Mouse (Mus musculus): ENCODE results near the gene 5730596B20Rik.

5730596B20Rik gene

DNA sequence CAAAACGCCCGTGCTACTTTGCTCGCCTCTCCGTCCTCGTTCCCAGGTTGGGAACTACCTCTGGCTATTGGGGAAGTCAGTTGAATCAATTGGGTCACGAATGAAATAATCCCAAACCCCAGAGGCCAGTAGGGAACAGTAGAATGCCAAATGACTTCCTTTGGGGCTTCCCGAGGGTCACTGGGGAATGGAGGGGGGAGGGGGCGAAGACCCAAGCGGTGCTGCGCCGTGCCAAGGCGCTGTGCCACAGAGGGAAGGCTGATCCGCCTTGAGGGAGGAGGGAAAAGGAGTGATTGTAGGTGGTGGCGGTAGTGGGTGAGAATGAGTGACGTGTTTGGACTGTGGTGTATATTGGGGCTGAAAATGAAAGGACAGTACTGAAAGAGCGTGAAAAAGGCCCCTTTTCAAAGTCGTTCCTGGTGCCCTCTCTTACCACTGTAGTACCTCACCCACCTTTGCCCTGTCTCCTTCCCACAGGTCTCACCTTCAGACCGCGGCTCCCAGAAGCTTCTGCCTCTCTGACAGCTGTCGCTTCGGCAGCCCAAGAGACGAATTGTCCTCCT lies 35.3 kb downstream of the 5730596B20Rik start:
- no peak for DNase-seq (ENCODE audit: low spot score in 2 of 2)

DNA sequence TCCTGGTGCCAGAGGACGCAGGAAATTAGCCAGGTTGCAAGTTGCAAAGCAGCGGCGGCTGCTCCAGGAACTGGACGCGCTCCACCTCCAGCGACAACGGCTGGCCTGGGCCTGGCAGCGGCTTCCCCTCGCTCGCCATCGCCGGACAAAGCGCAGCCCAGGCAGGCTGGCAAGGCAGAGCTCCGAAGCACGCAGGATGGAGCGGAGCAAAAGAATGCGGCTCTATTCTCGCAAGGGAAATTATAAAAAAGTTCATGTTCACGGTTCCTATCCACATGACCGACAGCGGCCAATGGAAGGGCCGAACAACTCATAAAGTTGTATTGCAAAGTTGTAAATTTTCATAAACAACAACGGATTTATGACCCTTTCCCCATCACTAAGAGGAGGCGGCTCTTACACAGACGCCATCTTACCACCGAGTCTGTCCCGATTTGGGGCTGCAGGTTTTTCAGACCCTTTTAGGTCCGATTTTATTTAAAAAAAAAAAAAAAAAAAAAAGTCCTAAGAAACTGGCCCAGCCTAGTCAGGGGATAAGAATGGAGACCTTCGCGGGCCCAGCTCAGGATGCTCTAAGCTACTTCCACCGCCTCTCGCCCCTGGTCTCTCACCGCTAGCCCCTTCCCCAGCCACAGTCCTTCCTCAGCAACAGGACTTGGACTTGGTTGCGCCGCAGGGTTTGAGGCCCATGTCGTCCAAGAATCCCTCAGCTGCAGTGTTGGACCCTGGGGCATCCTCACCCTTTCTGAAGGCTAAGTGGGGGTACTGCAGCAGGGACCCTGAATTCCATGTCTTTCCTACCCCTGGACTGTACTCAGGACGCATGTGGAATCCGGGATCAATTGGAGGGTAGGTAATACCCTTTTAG lies 36.1 kb downstream of the 5730596B20Rik start, which contains the start of the genes Hoxa3 and Gm28308:
Hoxa3 (minus strand) TSS at position 218 of the 868 bp plus-strand sequence.
Gm28308 (minus strand) TSS at position 221 of the 868 bp plus-strand sequence.
- DNase-seq (ENCODE audit: low spot score in 2 of 2), result no peak

DNA sequence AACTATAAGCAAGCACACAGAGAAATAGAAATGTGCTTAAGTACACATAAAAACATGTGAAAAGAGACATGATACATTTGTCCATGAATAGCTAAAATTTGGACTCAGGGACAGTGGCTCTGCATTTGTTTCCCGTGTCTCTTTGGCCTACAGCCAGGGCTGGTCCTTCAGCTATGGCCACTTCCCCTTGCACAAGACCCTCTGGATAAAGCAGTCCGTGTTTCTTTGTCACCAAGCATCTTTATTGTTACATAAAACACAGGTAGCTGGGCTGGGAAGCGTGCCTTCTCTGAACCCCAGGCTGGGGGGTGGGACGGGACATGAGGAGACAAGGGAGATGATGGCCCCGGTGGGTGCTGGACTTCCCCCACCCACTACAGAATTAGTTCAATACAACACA lies 37.0 kb downstream of the 5730596B20Rik start:
- no peak for DNase-seq (ENCODE audit: low spot score in 2 of 2)

DNA sequence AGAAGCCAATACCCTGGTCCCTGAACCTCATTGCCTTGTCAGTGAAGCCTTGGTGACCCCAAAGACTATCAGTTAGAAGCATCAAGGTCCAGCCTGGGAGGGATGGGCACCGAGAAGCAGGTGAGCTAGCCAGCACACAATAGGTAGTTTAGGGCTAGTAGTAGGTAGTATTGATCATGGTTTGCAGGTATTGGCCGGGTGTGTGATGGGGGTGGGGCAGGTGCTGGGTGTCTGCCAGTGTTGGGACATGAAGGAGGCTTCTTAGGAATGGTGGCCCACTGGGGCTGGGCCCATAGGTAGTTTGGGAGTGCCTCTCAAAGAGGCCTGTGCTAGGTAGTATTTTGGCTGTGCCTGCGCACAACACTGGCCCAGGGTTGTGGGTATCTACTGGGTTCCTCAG lies 37.8 kb downstream of the 5730596B20Rik start:
- DNase-seq (ENCODE audit: low spot score in 2 of 2), result no peak

DNA sequence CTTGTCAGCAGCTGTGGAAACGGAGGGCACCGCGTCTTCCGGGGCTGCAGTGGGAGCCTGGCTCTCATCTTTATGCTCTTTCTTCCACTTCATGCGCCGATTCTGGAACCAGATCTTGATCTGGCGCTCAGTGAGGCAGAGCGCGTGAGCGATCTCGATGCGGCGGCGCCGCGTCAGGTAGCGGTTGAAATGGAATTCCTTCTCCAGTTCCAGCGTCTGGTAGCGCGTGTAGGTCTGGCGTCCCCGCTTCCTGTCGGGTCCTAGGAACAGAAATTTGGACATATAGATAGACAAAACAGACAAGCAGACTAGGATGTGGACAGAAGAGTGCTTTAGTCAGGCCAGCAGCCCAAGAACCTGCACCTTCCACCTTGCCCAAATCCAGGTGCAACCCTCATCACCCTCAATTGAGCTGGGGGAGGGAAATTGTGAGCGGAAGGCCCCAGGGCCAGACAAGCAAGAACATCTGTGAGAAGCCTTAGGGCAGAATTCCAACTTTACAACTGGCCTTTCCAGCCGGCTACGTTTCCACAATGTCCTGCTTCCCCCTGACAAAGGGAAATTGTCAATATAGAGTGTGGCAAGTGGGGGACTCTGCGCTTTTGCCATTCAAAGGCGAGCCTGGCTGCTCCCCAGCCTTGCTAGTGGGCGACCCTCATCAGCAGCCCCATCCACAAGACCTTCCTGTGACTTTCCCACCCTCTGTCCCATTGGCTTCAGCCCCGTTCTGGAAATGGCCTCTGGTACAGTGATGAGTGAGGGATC lies 38.7 kb downstream of the 5730596B20Rik start:
- DNase-seq (ENCODE audit: low spot score in 2 of 2), result no peak

DNA sequence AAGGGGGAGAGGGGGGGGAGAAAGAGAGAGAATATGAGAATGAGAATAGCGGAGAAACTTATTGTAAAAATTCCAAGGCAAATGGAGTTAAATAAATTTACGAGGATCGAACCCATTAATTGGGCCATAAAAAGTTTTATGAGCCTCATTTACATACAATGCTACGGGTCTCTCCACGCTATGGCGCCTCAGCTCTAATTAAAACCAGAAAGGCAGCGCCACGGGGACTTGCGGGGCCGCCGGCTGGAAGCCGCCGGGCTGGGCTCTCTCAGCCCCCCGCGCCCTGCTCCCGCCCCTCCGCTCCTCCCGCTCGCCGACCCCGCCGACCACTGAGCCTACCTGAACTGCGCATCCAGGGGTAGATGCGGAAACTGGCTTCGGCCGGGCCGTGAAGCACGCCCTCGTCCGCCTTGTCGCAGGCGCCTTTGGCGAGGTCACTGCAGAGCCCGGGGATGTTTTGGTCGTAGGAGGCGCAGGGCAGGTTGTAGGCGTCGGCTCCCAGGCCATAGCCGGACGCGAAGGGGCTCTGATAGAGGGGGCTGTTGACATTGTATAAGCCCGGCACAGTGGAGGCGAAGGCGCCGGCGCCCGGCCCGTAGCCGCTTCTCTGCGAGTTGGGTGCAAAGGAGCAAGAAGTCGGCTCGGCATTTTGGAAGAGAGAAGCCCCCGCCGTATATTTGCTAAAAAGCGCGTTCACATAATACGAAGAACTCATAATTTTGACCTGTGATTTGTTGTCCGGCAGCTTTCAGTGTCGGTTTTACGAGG lies 39.6 kb downstream of the 5730596B20Rik start:
- no peak for DNase-seq (ENCODE audit: low spot score in 2 of 2)

DNA sequence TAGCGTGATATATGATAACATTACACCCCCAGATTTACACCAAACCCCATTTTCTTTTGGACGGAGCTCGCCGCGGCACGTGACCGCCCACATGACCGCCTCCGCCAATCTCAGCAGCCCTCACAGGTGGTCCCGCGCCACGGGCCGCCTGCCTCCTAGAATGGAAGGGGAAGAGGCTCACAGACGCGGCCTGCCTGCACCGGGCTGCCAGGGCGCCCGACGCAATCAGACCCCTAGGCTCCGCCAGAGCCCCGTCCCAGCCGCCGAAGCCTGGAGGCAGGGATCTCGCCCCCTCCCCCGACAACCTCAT lies 40.1 kb downstream of the 5730596B20Rik start:
- DNase-seq (ENCODE audit: low spot score in 2 of 2), result no peak

DNA sequence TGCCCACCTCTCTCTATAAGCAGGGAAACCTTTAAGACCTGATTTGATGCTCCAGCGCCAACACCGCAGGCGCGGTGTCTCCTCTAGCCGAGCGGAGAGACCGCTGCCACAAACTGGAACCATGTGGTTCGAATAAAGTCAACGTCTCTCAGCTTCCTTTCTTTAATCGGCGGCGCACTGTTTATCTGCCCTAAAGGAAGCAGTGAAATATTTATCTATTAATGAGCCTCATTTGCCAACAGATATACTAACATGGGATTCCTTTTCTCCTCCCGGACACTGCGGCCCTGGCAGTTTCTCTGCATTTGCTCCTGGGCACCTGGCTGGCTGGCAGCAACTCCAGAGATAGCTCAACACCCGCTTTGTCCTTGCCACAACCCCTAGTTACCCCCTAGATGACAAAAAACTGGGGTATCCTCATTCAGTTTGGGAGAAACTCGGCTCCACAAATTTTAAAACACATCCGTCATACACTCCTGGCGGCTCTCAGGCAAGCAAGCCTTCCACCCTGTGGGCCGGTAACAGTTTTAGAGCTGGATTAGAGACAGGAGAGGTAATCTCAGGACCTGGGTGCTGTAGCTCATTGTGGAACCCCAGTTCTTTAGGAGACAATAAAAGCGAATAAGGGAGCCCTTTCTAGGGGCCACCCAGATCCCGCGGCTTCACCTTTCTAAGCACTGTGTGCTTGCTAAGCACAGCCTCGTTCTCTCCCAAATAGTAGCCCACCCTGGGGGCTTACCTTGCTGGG lies 40.8 kb downstream of the 5730596B20Rik start:
- no peak for DNase-seq (ENCODE audit: low spot score in 2 of 2)

DNA sequence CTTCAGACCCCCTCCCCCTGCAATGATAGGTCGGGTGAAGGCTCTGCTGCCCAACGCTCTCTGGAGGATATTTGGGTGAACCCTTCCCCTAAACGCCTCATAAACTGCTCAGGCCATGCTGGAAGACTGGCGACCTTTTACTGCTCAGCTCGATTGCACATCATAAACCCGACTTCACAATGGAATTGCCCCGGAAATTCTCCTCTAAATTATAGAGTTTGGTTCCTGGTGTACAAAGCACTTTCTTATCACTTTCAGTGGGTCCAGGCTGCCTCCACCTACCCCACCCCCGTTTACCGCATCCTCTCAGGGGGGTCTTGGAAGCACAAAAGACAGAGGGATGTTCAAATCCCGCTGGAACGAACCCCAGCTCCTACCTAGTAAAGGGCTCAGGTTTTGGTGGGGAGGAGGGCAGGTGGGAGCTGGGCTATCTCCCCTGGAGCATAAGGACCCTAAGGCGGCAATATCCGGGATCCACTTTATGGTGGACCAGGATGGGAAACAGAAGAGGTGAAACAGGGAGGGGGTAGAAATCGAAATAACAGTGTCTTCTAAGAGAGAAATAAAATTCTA lies 41.4 kb downstream of the 5730596B20Rik start:
- no peak for DNase-seq (ENCODE audit: low spot score in 2 of 2)

DNA sequence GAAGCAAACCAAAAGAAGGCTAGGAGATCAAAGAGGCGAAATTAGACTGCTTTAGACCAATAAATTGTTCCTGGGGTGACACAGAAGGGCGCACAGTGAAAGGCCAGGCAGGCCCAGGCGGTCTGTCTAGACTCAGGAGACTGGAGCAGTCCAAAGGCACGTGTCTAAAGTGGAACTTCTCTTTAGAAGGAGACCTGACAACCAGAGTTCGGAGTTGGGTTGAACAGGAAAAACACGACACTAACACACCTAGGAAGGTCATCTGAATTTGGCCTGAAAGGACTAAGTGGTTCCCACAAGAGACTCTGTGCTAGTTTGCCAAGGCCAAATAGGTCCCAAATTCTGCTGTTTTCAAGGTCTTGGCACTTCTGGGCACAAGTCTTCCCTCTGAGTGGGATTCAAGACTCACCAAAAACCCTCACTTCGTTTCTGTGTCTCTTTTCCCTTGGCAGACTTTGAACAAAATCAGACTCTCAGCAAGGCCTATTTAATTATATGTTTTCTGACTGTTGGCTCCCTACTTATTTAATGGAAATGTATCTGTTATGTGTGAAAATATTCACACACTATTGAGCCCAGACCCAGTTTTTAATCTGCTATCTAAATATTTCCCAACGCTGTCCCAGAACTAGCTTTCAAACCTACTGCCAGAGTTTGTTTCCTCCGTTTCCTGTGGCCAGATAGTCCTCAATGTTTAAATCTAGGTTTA lies 42.1 kb downstream of the 5730596B20Rik start:
- DNase-seq (ENCODE audit: low spot score in 2 of 2), result no peak

DNA sequence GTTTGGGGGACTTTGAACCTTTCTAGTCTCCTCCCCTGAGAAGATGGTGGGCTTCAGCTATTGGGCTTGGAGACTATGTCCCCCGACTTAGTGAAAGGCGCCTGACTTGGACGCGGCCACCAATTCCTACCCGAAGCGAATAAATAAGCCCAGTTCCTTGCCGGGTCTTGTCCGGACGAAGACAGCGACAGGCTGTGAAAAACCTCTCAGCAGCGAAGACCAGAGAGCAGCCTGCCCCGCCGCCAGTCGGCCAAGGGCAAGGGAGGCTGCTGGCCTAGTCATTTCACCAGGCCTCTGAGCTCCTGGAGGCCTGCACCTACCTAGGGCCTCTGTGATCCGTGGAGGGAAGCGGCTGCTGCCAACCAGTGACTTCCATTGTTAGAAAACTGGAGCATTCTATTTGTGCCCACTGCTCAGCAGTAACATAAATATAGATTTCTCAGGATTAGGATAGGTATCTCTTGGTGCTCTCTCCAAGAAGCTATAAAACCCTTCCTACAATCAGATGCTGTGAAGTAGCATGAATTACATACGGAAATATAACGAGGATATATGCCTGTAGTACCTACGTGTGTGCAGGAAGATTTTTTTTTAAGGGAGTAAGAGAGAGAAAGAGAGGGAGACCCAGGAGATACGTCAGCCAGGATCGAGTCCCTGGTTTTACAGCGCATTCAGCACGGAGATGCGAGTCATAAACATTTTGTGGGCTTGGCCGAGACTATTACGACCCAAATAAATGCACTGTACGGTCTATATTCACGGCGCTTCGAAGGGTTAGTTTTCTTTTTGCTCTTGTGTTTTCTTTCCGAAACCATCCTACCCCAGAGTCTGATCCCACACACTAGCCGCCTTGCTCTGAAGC lies 42.9 kb downstream of the 5730596B20Rik start:
- DNase-seq (ENCODE audit: low spot score in 2 of 2), result no peak

DNA sequence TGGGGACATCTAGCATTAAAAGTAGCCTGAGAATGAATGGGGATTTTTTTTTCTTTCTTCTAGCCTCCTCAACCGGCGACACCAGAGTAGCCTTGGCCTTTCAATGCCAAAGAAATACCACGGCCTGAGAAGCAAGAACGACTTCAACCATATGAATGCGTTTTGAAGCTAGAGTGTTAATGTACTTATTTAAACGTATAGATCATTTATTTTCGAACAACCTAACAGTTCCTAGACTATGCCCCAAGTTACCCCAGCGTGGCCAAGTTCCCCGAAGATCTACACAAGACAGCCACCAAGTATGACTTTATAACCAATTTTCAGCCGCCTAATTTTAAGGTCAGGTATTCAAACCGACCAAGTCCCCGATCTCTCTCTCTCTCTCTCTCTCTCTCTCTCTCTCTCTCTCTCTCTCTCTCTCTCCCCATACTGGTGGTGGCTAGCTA lies 43.6 kb downstream of the 5730596B20Rik start:
- DNase-seq (ENCODE audit: low spot score in 2 of 2), result no peak

DNA sequence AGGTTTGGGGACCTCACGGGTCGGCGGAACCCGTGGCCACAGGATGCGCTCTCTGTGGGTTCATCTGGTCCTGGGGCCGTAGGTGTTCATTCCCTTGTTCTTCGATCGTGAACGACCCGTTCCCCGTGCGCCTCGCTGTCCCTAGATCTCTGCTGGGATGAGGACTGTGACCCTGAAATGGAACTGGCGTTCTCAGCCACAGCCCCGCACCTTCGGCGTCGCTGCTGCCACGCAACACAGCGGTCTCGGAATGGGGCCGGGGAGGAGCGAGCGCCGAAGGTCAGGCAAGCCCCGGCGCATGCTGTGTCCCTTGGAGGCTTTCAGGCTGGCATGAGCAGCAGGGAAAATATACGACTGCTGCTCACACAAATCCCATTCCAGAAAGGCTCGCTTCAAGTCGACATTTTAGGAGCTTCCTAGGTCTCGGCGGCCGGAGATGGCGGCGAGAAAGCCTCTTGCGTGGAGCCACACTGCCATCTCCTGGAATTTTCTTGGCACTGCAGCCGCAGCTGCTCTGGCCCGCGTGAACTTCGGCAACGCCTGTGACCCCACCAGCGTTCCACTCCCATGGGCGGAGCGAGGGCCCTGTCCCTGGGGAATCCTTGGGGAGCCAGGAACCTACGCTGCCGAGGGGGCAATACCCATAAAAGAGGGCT lies 44.2 kb downstream of the 5730596B20Rik start, which contains the start of gene Hoxa7:
Hoxa7 (minus strand) TSS at position 518 of the 656 bp plus-strand sequence.
- peak; percentile 59 to 76 for DNase-seq (ENCODE audit: low spot score in 2 of 2)

DNA sequence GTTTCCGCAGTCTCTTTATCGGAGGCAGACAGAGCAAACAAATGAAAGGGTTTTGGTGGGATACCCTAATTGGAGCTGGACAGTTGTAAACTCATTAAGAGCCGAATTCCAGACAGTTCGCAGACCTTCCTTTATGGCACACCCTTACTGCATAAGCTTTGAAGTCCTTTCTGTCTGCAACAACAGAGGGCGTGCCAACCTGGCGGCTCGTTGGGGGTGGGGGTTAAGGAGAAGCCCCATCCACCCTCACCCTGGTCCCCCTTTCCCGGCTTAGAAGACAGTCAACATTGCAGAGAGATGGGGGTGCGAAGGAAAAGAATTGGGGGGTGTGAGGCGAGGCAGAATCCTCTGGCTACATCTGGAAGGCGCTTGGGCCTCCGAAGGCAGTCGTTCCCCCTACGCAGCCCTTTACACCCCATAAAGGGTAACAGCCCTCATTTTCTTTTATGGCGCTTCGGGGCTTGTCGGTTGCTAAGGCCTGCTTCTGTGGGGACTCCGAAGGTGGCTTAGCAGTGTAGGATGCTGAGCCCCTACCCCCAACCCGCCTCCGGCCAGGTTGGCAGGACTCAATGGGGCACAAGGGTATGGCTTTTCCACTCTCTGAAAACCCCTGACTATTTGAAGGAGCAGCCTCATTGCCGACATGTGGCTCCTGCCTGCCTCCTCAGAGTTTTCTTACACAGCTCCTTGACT lies 44.8 kb downstream of the 5730596B20Rik start:
- no peak for DNase-seq (ENCODE audit: low spot score in 2 of 2)

DNA sequence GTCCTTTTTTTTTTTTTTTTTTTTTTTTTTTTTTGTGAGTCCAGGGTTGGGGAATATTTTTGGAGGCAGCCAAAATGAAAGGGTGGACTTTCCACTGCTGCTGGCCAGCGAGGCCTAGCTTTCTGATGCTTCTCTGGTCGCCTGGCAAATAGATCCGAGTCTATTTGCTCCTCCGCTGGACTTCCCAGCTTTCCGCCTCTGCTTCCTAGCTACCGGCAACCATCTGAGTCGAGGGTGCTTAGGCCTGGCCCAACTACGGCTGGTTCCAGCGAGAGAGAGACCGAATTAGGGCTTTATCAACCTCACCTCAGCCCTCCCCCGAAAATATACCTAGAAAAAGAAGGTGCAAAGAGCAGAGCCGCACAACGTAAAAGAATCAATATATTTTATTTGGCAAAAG lies 45.4 kb downstream of the 5730596B20Rik start:
- DNase-seq (ENCODE audit: low spot score in 2 of 2), result no peak

DNA sequence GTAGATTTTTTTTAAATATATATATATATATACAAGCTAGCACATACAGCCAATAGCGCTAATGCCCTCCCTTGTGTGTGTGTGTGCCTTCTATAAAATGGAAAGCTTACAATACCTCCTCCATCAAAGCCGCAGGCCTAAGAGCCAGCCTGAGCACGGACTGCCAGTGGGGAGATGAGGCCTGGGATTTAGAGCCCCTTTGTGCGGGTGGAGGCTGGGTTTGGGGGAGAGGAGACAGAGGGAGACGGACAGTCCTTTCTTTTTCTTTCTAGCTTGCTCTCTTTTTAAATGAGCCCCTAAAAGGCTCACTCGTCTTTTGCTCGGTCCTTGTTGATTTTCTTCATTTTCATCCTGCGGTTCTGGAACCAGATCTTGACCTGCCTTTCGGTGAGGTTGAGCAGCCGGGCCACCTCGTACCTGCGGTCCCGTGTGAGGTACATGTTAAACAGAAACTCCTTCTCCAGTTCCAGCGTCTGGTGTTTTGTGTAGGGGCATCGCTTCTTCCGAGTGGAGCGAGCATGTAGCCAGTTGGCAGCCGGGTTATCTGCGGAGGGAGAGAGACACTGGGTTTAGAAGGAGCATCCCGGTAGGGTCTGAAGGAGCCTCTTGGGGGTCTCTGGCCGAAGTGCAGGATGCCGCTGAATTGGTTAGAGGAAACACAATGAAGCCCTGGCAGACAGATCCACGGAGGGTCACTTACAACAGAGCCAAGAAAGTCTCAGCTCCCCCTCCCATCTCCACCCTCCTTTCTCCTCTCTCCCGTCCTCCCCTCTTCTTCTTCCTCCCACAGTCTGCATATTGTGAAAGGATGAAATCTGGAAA lies 46.9 kb downstream of the 5730596B20Rik start:
- DNase-seq (ENCODE audit: low spot score in 2 of 2), result no peak
